Mouse (Mus musculus) spleen, adult 2 months (tissue): ENCODE results near the gene Fras1. TPM values are rescaled to one million over a fixed set of nuclear protein-coding genes. Genes with fewer than 3 reads are reported as not detected.

ENCODE experiments used
- DNase-seq, 2 experiments: peaks; one replicate each; pipeline versions ENCODE4 v3.0.0 to v3.0.0-alpha.2; 2012 to 2021; ENCODE audit warnings: low spot score in 2 of 2, low read depth in 1 of 2
- H3K27ac ChIP-seq: fragments of 200-500 bp; 2 replicates; pipeline ENCODE4 v1.5.1; 2012; ENCODE audit warnings: low read length, inconsistent platforms; ENCODE audit not compliant: insufficient read depth
- H3K27me3 ChIP-seq: fragments of 200-500 bp; 2 replicates; pipeline ENCODE4 v1.6.1; 2012; ENCODE audit warnings: mild to moderate bottlenecking, moderate library complexity, low read length, inconsistent platforms; ENCODE audit not compliant: control insufficient read depth, insufficient read depth
- H3K36me3 ChIP-seq: fragments of 200-500 bp; 2 replicates; pipeline ENCODE4 v1.6.1; 2012; ENCODE audit warnings: mild to moderate bottlenecking, low read length, inconsistent platforms; ENCODE audit not compliant: control insufficient read depth, insufficient read depth
- H3K4me1 ChIP-seq: fragments of 200-500 bp; 2 replicates; pipeline ENCODE4 v1.6.1; 2011; ENCODE audit warnings: inconsistent platforms; ENCODE audit not compliant: control insufficient read depth, insufficient read depth, insufficient read length
- H3K4me3 ChIP-seq: fragments of 200-500 bp; 2 replicates; pipeline ENCODE4 v1.5.1; 2011; ENCODE audit warnings: mild to moderate bottlenecking, inconsistent platforms; ENCODE audit not compliant: insufficient read depth, insufficient read length; ENCODE audit errors: extremely low read depth
- CTCF ChIP-seq: fragments of 200-500 bp; IDR thresholded peaks from 2 replicates; pipeline ENCODE4 v1.5.1; 2011; ENCODE audit warnings: mild to moderate bottlenecking, inconsistent platforms; ENCODE audit not compliant: insufficient read depth, insufficient read length, insufficient replicate concordance; ENCODE audit errors: extremely low read depth
- POLR2A ChIP-seq: fragments of 200-500 bp; IDR thresholded peaks from 2 replicates; pipeline ENCODE4 v1.6.1; 2011; ENCODE audit warnings: low read depth, low read length, inconsistent platforms
- WGBS: fragments of 180-500 bp; shearing (Covaris S2); methylation state at CpG from one replicate; pipeline ENCODE4 v1.1.7; 2018; 5-methylcytosine and 5-hydroxymethylcytosine counted together
- polyA plus RNA-seq: library from polyadenylated mRNA; depleted of rRNA; stranded (reverse); fragments of >200 nt; gene quantifications from 2 replicates; pipeline ENCODE4 v1.2.3, GENCODE M21; 2012

Gene Fras1
- polyA plus RNA-seq, 1 experiment = 1.2 TPM

- Histone ChIP-seq H3K4me3 (no peak overlapping the region), H3K36me3 (no peaks in the 10 kb centered on the region), H3K27ac (no peak overlapping the region), H3K27me3 (no peaks in the 10 kb centered on the region), H3K4me1 (no peaks in the 10 kb centered on the region)
- DNase-seq = no peak
- TF ChIP-seq POLR2A (no peak), CTCF (no peak)
Measured at GRCm38 (mm10) chr5:96479003-96479402, 105.2 kb downstream of the Fras1 start.

GRCm38 (mm10) chr5:96481159-96481558 is 107.4 kb downstream of the Fras1 start:
- Histone ChIP-seq H3K27ac (no peak overlapping the region), H3K27me3 (no peaks in the 10 kb centered on the region), H3K4me3 (no peak overlapping the region), H3K36me3 (no peaks in the 10 kb centered on the region), H3K4me1 (no peaks in the 10 kb centered on the region)
- WGBS = 85% methylated on average over 2 of the region's 2 CpGs
- no peak for TF ChIP-seq CTCF
- TF ChIP-seq POLR2A = no peak
- DNase-seq = no peak

DNA sequence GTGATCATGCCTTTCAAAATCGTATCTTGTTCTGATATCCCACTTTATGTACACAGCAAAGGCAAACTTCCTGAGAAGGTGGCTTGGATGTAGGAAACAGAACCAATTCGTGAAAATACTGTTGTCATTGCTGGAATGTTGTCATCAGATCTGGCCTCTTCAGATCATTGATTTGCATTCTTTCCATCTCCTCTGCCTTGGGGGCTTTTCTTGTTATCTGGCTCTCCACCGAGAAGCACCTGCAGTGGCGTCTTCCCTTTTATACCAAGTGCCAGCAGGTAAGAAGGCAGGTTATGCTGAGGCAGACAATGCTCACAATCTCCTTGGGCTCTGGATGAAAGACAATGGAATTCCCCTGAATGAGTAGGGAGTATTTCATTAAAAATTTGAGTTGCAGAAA is 108.3 kb downstream of the Fras1 start:
- 75% methylated on average over 4 of the region's 4 CpGs for WGBS
- Histone ChIP-seq H3K27ac (no peak overlapping the region), H3K36me3 (no peaks in the 10 kb centered on the region), H3K27me3 (no peaks in the 10 kb centered on the region), H3K4me1 (no peaks in the 10 kb centered on the region), H3K4me3 (no peak overlapping the region)
- DNase-seq = no peak
- TF ChIP-seq POLR2A = no peak

GRCm38 (mm10) chr5:96492497-96492896 is 118.7 kb downstream of the Fras1 start:
- 20% methylated on average over 1 of the region's 1 CpGs for WGBS
- Histone ChIP-seq H3K27me3 (no peaks in the 10 kb centered on the region), H3K4me1 (no peaks in the 10 kb centered on the region), H3K36me3 (no peaks in the 10 kb centered on the region), H3K4me3 (no peak overlapping the region), H3K27ac (no peak overlapping the region)
- DNase-seq = no peak
- TF ChIP-seq POLR2A (no peak), CTCF (no peak)

GRCm38 (mm10) chr5:96494502-96495292 is 120.9 kb downstream of the Fras1 start:
- 87% methylated on average over 7 of the region's 7 CpGs for WGBS

DNA sequence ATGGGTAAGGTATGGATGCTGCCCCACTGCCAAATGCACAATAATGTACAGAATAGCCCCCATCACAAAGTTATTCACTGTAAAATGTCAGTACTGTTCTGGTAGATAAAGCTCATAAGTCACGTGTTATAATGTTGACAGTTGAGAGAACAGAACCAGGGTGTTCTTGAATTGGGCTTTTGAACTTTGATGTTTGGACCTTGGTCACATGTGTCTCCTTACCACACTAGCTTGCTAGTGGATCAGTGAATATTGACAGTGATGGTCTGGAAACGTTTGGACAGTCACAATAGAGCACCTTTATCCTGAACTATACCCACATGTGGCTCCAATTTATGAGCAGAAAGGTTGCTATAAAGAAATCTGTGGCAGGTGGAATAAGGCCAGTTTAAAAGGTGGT is 124.3 kb downstream of the Fras1 start:
- Histone ChIP-seq H3K27me3 (no peaks in the 10 kb centered on the region), H3K27ac (no peak overlapping the region), H3K36me3 (no peaks in the 10 kb centered on the region), H3K4me3 (no peak overlapping the region; the same call in 1 of the 2 replicates), H3K4me1 (no peaks in the 10 kb centered on the region)
- TF ChIP-seq CTCF (no peak), POLR2A (no peak)
- 60% methylated on average over 2 of the region's 2 CpGs for WGBS
- DNase-seq = no peak

More at GRCm38 (mm10) chr5:96494502-96495292, 120.9 kb downstream of the Fras1 start:
- H3K27me3 ChIP-seq = no peaks in the 10 kb centered on the region
- H3K4me3 ChIP-seq = no peak overlapping the region
- DNase-seq = no peak
- no peak overlapping the region for H3K27ac ChIP-seq
- H3K36me3 ChIP-seq = no peaks in the 10 kb centered on the region
- no peaks in the 10 kb centered on the region for H3K4me1 ChIP-seq
- TF ChIP-seq CTCF (no peak), POLR2A (no peak)

GRCm38 (mm10) chr5:96501783-96502182 is 128.0 kb downstream of the Fras1 start:
- Histone ChIP-seq H3K4me1 (no peaks in the 10 kb centered on the region), H3K36me3 (no peaks in the 10 kb centered on the region), H3K27ac (no peak overlapping the region), H3K4me3 (no peak overlapping the region), H3K27me3 (no peaks in the 10 kb centered on the region)
- WGBS = 76% methylated on average over 4 of the region's 4 CpGs
- no peak for TF ChIP-seq CTCF
- no peak for DNase-seq
